Mouse (Mus musculus): ENCODE measurements around the gene Il6ra. TPM values are rescaled to one million over a fixed set of nuclear protein-coding genes. Genes with fewer than 3 reads are reported as not detected.
A peak's percentile ranks its signal among the peaks of the same experiment; 100 is the strongest.

The Il6ra gene
- polyA plus RNA-seq, 1 experiment from 2014 or later, result 0.83 TPM

DNA sequence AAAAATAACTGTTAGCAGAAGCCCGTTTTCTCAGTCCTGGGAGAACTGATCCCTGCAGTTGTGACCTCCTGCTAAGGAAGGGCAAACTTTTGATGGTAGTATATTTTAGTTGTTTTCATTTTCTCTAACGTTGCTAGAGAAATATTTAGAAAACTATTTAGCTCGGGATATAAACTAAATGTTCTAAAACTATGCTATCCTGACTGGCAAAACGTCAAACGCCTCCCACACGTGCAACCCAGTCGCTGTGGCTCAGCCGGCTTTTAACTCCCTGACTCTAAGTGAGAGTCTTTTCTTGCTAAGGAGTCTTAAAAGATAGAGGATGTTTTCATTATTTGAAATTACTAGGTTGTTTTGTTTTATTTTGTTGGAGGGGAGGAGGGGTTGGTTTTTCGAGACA is 38.0 kb downstream of the Il6ra start:
- Histone ChIP-seq H3K4me1 (replicated peaks) (peaks cover 12% of the 10 kb centered on the region), H3K4me2 (no peak overlapping the region), H3K4me3 (replicated peaks) (no peak overlapping the region), H3K27me3 (no peaks in the 10 kb centered on the region), H3K27ac (no peak overlapping the region), H3K36me3 (no peaks in the 10 kb centered on the region), H3K9ac (replicated peaks) (no peak overlapping the region), H3K9me3 (peaks cover 5% of the 10 kb centered on the region; the same call in 1 of the 2 replicates)
- no peak for ATAC-seq (ENCODE audit: insufficient number of reproducible peaks, insufficient read depth, low FRiP score, low TSS enrichment, low read depth)
- WGBS, result 86% methylated on average over 9 of the region's 9 CpGs

DNA sequence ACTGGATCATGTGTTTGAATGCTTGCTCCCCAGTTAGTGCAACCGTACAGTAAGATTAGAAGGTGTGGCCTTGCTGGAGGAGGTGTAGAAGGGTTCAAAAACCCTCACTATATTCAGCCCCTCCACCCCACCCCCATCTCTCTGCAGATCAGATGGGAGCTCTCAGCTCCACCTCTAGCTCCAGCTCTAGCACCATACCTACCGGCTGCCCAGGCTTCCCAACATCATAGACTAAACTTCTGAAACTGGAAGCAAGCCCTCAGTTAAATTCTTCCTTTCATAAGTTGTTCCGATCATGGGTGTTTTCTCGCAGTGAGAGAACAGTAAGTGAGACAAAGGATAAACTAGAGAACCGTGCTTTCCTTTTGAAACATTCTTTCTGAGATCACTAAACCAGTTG is 38.9 kb downstream of the Il6ra start:
- Histone ChIP-seq H3K4me2 (no peak overlapping the region), H3K4me1 (replicated peaks) (peaks cover 16% of the 10 kb centered on the region), H3K9me3 (peaks cover 5% of the 10 kb centered on the region; the same call in 1 of the 2 replicates), H3K9ac (replicated peaks) (no peak overlapping the region), H3K27me3 (no peaks in the 10 kb centered on the region), H3K4me3 (replicated peaks) (no peak overlapping the region), H3K27ac (no peak overlapping the region), H3K36me3 (no peaks in the 10 kb centered on the region)
- ATAC-seq (ENCODE audit: insufficient number of reproducible peaks, insufficient read depth, low FRiP score, low TSS enrichment, low read depth), result no peak
- WGBS, result 82% methylated on average over 5 of the region's 5 CpGs

DNA sequence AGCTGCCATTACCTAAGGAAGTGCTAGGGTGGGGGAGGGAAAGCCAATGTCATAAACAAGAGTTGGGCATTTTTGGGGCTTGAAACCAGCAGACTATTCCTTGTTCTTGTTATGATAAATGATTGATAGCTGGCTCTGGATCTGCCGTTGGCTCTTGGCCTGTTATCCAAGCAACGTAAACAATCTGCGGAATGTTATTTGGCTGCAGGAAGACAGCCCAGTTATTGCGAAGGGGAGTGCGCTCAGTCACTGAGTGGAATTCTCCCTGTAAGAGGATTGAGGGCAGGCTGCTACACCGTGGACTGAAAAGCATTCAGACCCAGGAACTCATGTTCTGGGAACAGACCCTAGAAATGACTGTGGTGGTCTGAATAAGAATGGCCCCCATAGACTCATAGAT is 40.3 kb downstream of the Il6ra start:
- no peak overlapping the region for H3K27ac ChIP-seq
- H3K4me3 ChIP-seq (replicated peaks), result no peak overlapping the region
- peaks cover 27% of the 10 kb centered on the region for H3K4me1 ChIP-seq (replicated peaks)
- no peaks in the 10 kb centered on the region for H3K36me3 ChIP-seq
- ATAC-seq (ENCODE audit: insufficient number of reproducible peaks, insufficient read depth, low FRiP score, low TSS enrichment, low read depth), result no peak
- peaks cover 5% of the 10 kb centered on the region; the same call in 1 of the 2 replicates for H3K9me3 ChIP-seq
- H3K9ac ChIP-seq (replicated peaks), result no peak overlapping the region
- 85% methylated on average over 6 of the region's 6 CpGs for WGBS
- H3K27me3 ChIP-seq, result no peaks in the 10 kb centered on the region
- no peak overlapping the region for H3K4me2 ChIP-seq

DNA sequence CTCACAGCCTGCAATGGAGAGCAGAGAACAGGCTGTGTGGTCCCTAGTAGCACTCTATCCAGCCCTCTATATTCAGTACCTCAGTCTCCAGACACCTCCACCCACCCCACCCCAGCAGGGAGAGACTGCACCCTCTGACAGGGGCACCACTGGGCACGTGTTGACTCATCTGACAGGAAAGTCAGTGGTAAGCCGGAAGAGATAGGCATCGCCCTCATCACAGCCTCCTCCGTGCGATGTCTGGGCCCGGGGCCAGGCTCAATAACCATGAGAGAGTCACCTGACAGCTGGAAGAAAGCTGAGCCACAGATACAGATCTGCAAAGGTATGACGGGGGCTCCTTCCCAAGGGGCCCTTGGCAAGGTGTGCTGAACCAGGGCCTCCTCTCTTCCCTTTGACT is 40.8 kb downstream of the Il6ra start:
- Histone ChIP-seq H3K9me3 (peaks cover 5% of the 10 kb centered on the region; the same call in 1 of the 2 replicates), H3K4me1 (replicated peaks) (peaks cover 29% of the 10 kb centered on the region), H3K27ac (no peak overlapping the region), H3K27me3 (no peaks in the 10 kb centered on the region), H3K36me3 (no peaks in the 10 kb centered on the region), H3K4me3 (replicated peaks) (no peak overlapping the region), H3K9ac (replicated peaks) (no peak overlapping the region), H3K4me2 (no peak overlapping the region)
- 91% methylated on average over 7 of the region's 7 CpGs for WGBS
- ATAC-seq (ENCODE audit: insufficient number of reproducible peaks, insufficient read depth, low FRiP score, low TSS enrichment, low read depth), result no peak

DNA sequence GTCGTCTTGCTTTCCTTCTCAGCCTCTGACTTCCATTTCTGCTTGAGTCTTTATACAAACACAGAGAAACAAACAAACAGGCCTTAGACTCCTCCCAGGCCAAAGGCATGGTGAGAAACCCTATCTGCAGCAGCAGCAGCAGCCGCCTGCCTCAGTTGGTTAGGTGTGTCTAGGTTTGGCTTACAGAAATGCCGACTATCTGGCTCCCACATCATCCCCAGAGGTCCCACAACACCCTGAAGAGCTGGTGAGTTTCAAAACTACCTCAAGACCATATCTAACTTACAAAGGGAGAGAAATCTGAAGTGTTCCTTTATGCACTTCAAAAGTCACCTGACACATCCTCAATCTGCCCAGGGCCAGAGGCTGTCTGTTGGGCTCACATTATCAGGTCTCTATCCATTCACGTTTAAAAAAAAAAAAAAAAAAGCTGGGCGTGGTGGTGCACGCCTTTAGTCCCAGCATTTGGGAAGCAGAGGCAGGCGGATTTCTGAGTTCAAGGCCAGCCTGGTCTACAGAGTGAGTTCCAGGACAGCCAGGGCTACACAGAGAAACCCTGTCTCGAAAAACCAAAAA is 41.6 kb downstream of the Il6ra start:
- H3K4me2 ChIP-seq, result no peak overlapping the region
- peaks cover 5% of the 10 kb centered on the region; the same call in 1 of the 2 replicates for H3K9me3 ChIP-seq
- H3K9ac ChIP-seq (replicated peaks), result no peak overlapping the region
- H3K27ac ChIP-seq, result no peak overlapping the region
- 79% methylated on average over 8 of the region's 8 CpGs for WGBS
- H3K36me3 ChIP-seq, result no peaks in the 10 kb centered on the region
- H3K27me3 ChIP-seq, result no peaks in the 10 kb centered on the region
- H3K4me1 ChIP-seq (replicated peaks), result peaks cover 29% of the 10 kb centered on the region
- no peak for ATAC-seq (ENCODE audit: insufficient number of reproducible peaks, insufficient read depth, low FRiP score, low TSS enrichment, low read depth)
- no peak overlapping the region for H3K4me3 ChIP-seq (replicated peaks)

DNA sequence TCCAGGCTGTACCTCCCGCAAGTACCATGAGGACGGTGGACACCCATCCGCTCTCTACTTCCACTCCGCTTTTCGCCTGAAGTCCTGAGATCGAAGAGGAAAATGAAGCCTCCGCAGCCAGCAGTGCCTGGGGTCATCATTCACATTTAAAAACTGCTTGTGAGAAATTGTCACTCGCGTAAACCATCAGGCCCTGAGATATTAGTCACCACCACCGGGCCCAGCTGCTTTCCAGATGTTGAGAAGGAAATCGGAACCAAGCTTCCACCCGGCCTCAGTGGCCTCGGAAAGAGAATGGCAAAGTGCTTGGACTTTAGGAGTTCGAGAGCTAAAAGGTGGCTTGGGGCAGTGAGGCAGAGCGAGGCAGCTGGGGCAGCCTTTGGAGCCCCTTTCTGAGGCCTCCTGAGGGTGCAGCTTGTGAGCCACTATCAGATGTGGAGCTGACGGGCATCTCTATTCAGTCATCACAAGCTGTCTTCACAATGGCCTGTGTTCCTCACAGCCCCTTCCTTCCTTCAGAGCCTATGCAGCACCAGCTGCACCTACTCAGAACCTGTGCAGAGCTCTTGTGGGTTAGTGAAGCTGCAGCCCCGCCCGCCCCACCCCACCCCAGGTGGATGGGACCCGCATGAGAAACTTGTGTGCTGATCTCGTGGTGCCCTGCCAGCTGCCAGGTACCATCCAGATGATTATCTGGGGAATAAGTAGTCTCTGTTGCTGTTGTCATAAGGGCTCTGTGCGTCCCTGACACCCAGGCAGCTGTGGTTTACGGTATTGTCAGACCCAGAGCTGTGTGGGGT is 42.3 kb downstream of the Il6ra start:
- Histone ChIP-seq H3K27ac (0 out of 2 replicates have a peak overlapping the region, but pooled peaks have one; percentile 29), H3K9ac (replicated peaks) (no peak overlapping the region)

DNA sequence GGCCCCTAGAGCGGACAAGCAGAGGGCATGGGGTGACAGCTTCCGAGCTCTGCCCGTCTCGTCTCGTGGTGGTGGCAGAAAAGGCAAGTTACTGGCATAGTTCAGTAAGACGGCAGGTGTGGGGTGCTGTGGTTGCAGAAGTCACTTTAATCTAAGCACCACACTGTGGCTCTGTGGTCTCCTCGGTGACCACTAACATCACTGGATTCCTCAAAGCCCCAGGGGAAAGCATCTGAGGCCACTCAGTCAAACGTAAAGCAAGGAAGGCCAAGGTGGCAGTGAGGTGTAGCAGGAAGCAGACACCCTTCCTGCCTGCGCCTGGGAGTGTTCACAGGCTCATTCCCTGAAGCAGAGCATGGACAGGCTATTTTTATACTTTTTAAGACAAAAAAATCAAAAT is 43.4 kb downstream of the Il6ra start:
- H3K27me3 ChIP-seq, result no peaks in the 10 kb centered on the region
- peaks cover 35% of the 10 kb centered on the region for H3K4me1 ChIP-seq (replicated peaks)
- no peak overlapping the region for H3K4me3 ChIP-seq (replicated peaks)
- H3K9ac ChIP-seq (replicated peaks), result no peak overlapping the region
- 57% methylated on average over 9 of the region's 9 CpGs for WGBS
- peaks cover 5% of the 10 kb centered on the region; the same call in 1 of the 2 replicates for H3K9me3 ChIP-seq
- no peak for ATAC-seq (ENCODE audit: insufficient number of reproducible peaks, insufficient read depth, low FRiP score, low TSS enrichment, low read depth)
- H3K27ac ChIP-seq, result no peak overlapping the region
- no peak overlapping the region for H3K4me2 ChIP-seq
- no peaks in the 10 kb centered on the region for H3K36me3 ChIP-seq

More for the DNA sequence above, 42.3 kb downstream of the Il6ra start:
- H3K36me3 ChIP-seq, result no peaks in the 10 kb centered on the region
- WGBS, result 50% methylated on average over 22 of the region's 22 CpGs
- H3K4me1 ChIP-seq (replicated peaks), result peaks cover 29% of the 10 kb centered on the region
- H3K4me2 ChIP-seq, result no peak overlapping the region
- ATAC-seq (ENCODE audit: insufficient number of reproducible peaks, insufficient read depth, low FRiP score, low TSS enrichment, low read depth), result no peak
- peaks cover 5% of the 10 kb centered on the region; the same call in 1 of the 2 replicates for H3K9me3 ChIP-seq
- H3K4me3 ChIP-seq (replicated peaks), result no peak overlapping the region
- H3K27me3 ChIP-seq, result no peaks in the 10 kb centered on the region

DNA sequence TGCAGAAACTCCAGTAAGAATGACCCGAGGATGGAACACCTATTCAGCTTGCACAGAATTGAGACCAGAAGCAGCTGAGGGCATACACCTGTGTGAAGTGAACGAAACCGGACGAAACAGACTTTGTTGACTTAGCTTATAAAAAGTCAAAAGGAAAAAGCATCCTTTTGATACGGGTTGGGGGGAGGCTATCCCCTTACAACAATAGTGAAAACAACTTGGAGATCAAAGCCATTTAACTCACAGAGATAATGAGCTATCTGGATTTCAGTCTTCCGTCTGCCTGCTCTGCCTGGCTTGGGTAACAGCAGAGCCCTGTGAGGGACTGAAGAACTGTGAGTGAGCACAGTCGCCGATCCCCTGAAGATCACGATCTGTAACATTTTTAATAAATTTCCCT is 44.0 kb downstream of the Il6ra start:
- 0 out of 2 replicates have a peak overlapping the region, but pooled peaks have one; percentile 2 for H3K27ac ChIP-seq
- no peak overlapping the region for H3K9ac ChIP-seq (replicated peaks)
- 54% methylated on average over 9 of the region's 9 CpGs for WGBS
- no peaks in the 10 kb centered on the region for H3K27me3 ChIP-seq
- peaks cover 5% of the 10 kb centered on the region; the same call in 1 of the 2 replicates for H3K9me3 ChIP-seq
- peaks cover 35% of the 10 kb centered on the region for H3K4me1 ChIP-seq (replicated peaks)
- no peaks in the 10 kb centered on the region for H3K36me3 ChIP-seq
- H3K4me3 ChIP-seq (replicated peaks), result no peak overlapping the region
- no peak for ATAC-seq (ENCODE audit: insufficient number of reproducible peaks, insufficient read depth, low FRiP score, low TSS enrichment, low read depth)
- H3K4me2 ChIP-seq, result no peak overlapping the region

DNA sequence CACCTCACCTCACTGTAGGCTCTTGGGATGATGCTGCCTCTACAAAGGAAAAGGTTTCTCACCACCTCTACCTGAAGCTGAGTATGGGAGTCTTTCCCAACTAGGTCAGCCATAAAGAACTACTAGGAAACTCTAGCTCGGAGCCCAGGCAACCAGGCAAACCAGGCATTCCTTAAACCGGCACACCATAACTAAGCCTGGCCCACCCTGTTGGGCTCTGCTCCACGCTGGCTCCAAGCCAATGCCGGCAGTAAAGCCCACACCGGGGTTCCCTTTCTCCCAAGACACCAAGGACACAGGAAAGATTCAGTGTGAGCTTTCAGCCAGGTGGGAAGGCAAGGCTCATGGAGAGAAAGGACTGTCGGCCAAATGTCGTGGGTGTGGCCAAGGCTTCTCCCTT is 44.6 kb downstream of the Il6ra start:
- Histone ChIP-seq H3K9me3 (peaks cover 5% of the 10 kb centered on the region; the same call in 1 of the 2 replicates), H3K36me3 (no peaks in the 10 kb centered on the region), H3K27me3 (no peaks in the 10 kb centered on the region), H3K4me2 (no peak overlapping the region), H3K27ac (peak overlapping the region; percentile 2; the same call in 1 of the 2 replicates), H3K9ac (replicated peaks) (no peak overlapping the region), H3K4me3 (replicated peaks) (no peak overlapping the region), H3K4me1 (replicated peaks) (peaks cover 35% of the 10 kb centered on the region)
- WGBS, result 12% methylated on average over 7 of the region's 7 CpGs
- ATAC-seq (ENCODE audit: insufficient number of reproducible peaks, insufficient read depth, low FRiP score, low TSS enrichment, low read depth), result no peak

DNA sequence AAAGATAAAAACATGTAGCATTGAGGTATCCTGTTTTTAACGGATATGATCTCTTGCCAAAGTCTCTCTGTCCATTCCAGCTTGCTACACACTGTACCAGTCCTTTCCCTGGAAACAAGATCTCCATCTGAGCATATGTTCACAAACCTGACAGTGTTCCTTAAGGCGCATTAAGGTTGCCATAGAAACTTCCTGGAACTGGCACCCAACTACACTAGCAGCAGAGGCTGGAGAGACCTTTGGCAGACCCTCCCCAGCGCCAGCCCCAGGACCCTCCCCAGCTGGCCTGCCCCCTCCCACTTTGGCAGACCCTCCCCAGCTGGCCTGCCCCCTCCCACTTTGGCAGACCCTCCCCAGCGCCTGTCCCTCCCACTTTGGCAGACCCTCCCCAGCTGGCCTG is 45.3 kb downstream of the Il6ra start:
- ATAC-seq (ENCODE audit: insufficient number of reproducible peaks, insufficient read depth, low FRiP score, low TSS enrichment, low read depth), result no peak
- 65% methylated on average over 4 of the region's 4 CpGs for WGBS
- no peak overlapping the region for H3K27ac ChIP-seq

DNA sequence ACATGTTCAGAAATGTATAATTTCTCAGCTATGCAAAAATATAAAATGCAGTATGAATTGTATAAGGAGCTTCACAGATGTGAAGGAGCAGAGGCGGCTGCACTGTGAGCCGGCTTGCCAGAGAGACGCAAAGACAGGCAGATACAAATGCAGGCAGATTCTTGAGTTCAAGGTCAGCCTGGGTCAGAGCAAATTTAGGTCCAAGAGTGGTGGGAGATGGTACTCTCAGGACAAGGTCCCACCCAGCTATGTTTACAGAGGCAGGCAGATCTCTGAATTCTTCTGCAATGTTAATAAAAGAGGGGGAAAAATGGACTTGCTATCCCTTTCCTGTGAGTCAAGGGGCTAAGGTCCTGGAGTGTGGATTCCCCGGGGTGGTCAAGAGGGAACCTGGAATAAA is 47.2 kb downstream of the Il6ra start:
- 83% methylated on average over 4 of the region's 4 CpGs for WGBS
- no peaks in the 10 kb centered on the region for H3K27me3 ChIP-seq
- H3K4me3 ChIP-seq (replicated peaks), result no peak overlapping the region
- H3K9me3 ChIP-seq, result no peaks in the 10 kb centered on the region
- H3K9ac ChIP-seq (replicated peaks), result no peak overlapping the region
- H3K4me1 ChIP-seq (replicated peaks), result peaks cover 38% of the 10 kb centered on the region
- ATAC-seq (ENCODE audit: insufficient number of reproducible peaks, insufficient read depth, low FRiP score, low TSS enrichment, low read depth), result no peak
- H3K4me2 ChIP-seq, result no peak overlapping the region
- H3K27ac ChIP-seq, result no peak overlapping the region
- no peaks in the 10 kb centered on the region for H3K36me3 ChIP-seq

More for the DNA sequence above, 45.3 kb downstream of the Il6ra start:
- H3K4me3 ChIP-seq (replicated peaks), result no peak overlapping the region
- no peak overlapping the region for H3K9ac ChIP-seq (replicated peaks)
- H3K4me1 ChIP-seq (replicated peaks), result peaks cover 35% of the 10 kb centered on the region
- no peak overlapping the region for H3K4me2 ChIP-seq
- H3K9me3 ChIP-seq, result no peaks in the 10 kb centered on the region
- H3K36me3 ChIP-seq, result no peaks in the 10 kb centered on the region
- no peaks in the 10 kb centered on the region for H3K27me3 ChIP-seq
